Mouse (Mus musculus): ENCODE results near the gene Slc25a25. TPM values are rescaled to one million over a fixed set of nuclear protein-coding genes. Genes with fewer than 3 reads are reported as not detected.

Slc25a25 gene
- polyA plus RNA-seq, 1 experiment from 2014 or later = 11.1 TPM

DNA sequence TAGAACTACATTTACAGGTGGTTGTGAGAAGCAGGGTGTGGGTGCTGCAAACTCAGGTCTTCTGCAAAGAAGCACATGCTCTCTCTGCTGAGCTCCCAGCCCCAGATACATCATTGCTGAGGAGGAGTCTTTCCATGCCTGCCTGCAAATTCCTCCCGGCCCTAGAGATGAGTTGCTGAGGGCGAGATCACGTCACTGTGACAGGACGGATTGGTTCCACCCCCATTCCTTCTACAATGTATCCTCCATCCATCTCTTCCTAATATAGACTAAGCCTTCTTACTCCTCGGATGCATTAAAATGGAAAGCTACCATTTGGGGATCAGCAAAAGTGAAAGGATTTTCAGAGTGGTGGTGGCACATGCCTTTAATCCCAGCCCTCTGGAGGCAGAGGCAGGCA lies 25.7 kb downstream of the Slc25a25 start:
- no peaks in the 10 kb centered on the region for H3K36me3 ChIP-seq (ENCODE audit: control insufficient read depth, insufficient read depth, low read length)
- H3K4me3 ChIP-seq (ENCODE audit: low read depth, low read length) = no peak overlapping the region
- TF ChIP-seq EP300 (optimal IDR thresholded peaks at IDR 0.05) (no peak), CTCF (IDR thresholded peaks at IDR 0.05; ENCODE audit: low read depth) (no peak)
- H3K27ac ChIP-seq (replicated peaks) = peak overlapping the region; percentile 93
- no peaks in the 10 kb centered on the region for H3K27me3 ChIP-seq (ENCODE audit: control insufficient read depth, insufficient read depth, low read length)
- ATAC-seq (ENCODE audit: low FRiP score, low TSS enrichment) = no peak; the same call in 1 of the 2 replicates
- no peak overlapping the region for H3K4me2 ChIP-seq (replicated peaks; ENCODE audit: low read depth)
- no peak for DNase-seq (ENCODE audit: low spot score)
- no peak overlapping the region for H3K9ac ChIP-seq (ENCODE audit: low read length)
- H3K9me3 ChIP-seq (ENCODE audit: control insufficient read depth, low read length) = no peaks in the 10 kb centered on the region
- WGBS = 52% methylated on average over 5 of the region's 5 CpGs
- H3K4me1 ChIP-seq (replicated peaks; ENCODE audit: control insufficient read depth, insufficient read depth) = peaks cover 12% of the 10 kb centered on the region

DNA sequence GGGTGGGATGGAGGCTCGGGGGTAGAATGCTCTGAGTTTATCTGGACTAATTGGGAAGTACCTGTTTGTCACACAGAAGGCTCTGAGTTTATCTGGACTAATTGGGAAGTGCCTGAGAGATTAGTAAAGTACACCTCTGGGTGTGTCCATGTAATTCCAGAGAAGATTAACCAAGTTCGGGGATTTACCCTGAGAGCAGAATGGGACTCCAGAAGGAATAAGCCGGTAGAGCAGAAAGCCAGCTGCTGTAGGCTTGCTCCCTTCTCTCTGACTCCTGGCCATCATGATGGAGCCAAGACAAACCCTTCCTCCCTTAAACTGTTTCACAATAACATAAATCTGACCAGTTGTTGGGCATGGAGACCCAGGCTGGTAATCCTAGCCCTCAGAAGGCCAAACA lies 26.4 kb downstream of the Slc25a25 start:
- Histone ChIP-seq H3K4me3 (ENCODE audit: low read depth, low read length) (no peak overlapping the region), H3K9me3 (ENCODE audit: control insufficient read depth, low read length) (no peaks in the 10 kb centered on the region), H3K9ac (ENCODE audit: low read length) (no peak overlapping the region; the same call in 1 of the 2 replicates), H3K27ac (replicated peaks) (peak overlapping the region; percentile 93), H3K4me2 (replicated peaks; ENCODE audit: low read depth) (no peak overlapping the region), H3K27me3 (ENCODE audit: control insufficient read depth, insufficient read depth, low read length) (no peaks in the 10 kb centered on the region), H3K36me3 (ENCODE audit: control insufficient read depth, insufficient read depth, low read length) (peaks cover 3% of the 10 kb centered on the region; the same call in 1 of the 2 replicates), H3K4me1 (replicated peaks; ENCODE audit: control insufficient read depth, insufficient read depth) (peaks cover 12% of the 10 kb centered on the region)
- DNase-seq (ENCODE audit: low spot score) = no peak
- no peak for ATAC-seq (ENCODE audit: low FRiP score, low TSS enrichment)
- 23% methylated on average over 3 of the region's 3 CpGs for WGBS
- TF ChIP-seq EP300 (optimal IDR thresholded peaks at IDR 0.05) (no peak), CTCF (IDR thresholded peaks at IDR 0.05; ENCODE audit: low read depth) (no peak)

DNA sequence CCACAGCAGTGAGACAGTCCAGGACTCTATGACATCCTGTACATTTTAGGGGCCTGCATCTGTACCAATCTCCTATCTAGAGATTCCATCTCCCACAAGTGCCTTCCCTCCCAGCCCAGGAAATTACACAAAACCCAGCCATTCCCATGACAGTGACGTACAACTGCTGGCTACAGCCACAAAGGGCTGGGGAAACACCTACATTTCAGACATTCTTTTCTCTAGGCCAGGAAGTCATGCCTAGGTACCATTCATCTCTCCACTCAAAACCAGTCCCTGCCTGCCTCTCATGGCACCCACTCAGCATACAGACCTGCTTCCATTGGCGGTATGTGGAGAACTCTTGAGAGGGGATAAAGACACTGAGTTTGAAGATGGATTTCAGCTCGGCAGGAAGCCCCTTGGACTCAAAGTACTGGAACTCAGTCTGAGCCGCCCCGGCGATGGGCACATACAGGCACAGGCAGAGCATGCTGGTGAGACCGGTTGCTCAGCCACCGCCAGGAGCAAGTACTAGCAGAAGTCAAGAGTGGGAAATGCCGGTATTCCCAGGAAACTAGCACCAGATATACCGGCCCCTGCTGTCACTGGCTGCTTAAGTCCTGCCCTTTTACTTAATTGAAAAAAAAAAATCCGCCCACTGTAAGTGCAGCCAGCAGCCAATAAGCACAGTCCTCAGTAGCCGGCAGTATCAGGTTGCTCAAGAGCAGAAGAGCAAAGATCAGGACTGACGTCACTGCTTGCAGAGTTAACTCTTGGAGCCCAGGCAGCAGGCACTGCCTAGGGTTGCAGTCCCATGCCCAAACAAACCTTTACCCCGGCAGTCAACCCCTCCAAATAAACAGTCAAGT lies 27.5 kb downstream of the Slc25a25 start:
- WGBS = 1% methylated on average over 14 of the region's 14 CpGs
- Histone ChIP-seq H3K36me3 (ENCODE audit: control insufficient read depth, insufficient read depth, low read length) (peaks cover 9% of the 10 kb centered on the region), H3K27ac (replicated peaks) (peak overlapping the region; percentile 93), H3K4me3 (ENCODE audit: low read depth, low read length) (peak overlapping the region; percentile 43), H3K4me2 (replicated peaks; ENCODE audit: low read depth) (peak overlapping the region; percentile 72), H3K9ac (ENCODE audit: low read length) (peak overlapping the region; percentile 54; the same call in 1 of the 2 replicates), H3K27me3 (ENCODE audit: control insufficient read depth, insufficient read depth, low read length) (no peaks in the 10 kb centered on the region), H3K4me1 (replicated peaks; ENCODE audit: control insufficient read depth, insufficient read depth) (peaks cover 9% of the 10 kb centered on the region), H3K9me3 (ENCODE audit: control insufficient read depth, low read length) (no peaks in the 10 kb centered on the region)
- TF ChIP-seq CTCF (IDR thresholded peaks at IDR 0.05; ENCODE audit: low read depth) (peak; percentile 46), EP300 (optimal IDR thresholded peaks at IDR 0.05) (peak; percentile 84)
- ATAC-seq (ENCODE audit: low FRiP score, low TSS enrichment) (peak; percentile 85), DNase-seq (ENCODE audit: low spot score) (peak; percentile 80)

DNA sequence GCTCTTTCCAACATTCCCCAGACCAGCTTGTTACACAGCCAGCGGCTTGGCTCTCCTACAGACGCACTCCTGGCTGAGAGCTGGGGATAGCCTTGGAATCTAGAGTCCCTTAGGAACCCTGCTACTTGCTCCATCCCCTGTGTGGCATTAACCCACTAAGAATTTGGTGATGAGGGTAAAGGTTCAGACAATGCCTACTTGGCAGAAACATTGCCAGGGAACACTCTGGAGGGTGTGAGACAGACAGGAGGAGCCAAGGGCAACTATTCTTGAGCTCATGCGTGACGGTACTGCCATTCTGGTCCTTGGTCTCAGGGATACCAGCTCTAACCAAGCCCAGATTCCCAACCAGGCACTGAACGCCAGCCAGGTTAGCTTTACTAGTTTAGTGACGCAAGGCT lies 29.4 kb downstream of the Slc25a25 start:
- Histone ChIP-seq H3K9me3 (ENCODE audit: control insufficient read depth, low read length) (no peaks in the 10 kb centered on the region), H3K27me3 (ENCODE audit: control insufficient read depth, insufficient read depth, low read length) (no peaks in the 10 kb centered on the region), H3K36me3 (ENCODE audit: control insufficient read depth, insufficient read depth, low read length) (peaks cover 25% of the 10 kb centered on the region), H3K4me1 (replicated peaks; ENCODE audit: control insufficient read depth, insufficient read depth) (peaks cover 8% of the 10 kb centered on the region), H3K9ac (ENCODE audit: low read length) (0 out of 2 replicates have a peak overlapping the region, but pooled peaks have one; percentile 31), H3K4me2 (replicated peaks; ENCODE audit: low read depth) (no peak overlapping the region), H3K27ac (replicated peaks) (no peak overlapping the region), H3K4me3 (ENCODE audit: low read depth, low read length) (no peak overlapping the region)
- ATAC-seq (ENCODE audit: low FRiP score, low TSS enrichment) (no peak), DNase-seq (ENCODE audit: low spot score) (no peak)
- WGBS = 93% methylated on average over 6 of the region's 6 CpGs
- TF ChIP-seq CTCF (IDR thresholded peaks at IDR 0.05; ENCODE audit: low read depth) (no peak), EP300 (optimal IDR thresholded peaks at IDR 0.05) (no peak)

DNA sequence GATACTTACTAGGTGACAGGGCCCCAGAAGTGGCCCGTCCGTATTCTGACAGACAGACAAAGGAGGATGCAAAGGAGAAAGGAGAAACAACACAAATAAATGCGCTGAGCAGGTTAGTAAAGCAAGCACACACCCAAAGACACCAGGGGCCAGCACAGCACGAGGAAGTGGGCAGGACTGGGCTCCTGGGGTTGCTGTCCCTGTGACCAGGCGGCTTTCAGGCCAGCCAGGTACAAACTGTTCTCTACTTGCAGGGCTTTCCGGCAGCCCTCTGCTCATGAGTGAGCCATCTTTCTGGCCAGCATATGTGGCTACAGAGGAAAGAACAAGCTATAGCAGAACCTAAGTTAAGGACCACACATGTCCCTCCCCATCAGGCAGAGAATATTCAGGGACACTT lies 30.6 kb downstream of the Slc25a25 start:
- DNase-seq (ENCODE audit: low spot score) = no peak
- Histone ChIP-seq H3K9me3 (ENCODE audit: control insufficient read depth, low read length) (no peaks in the 10 kb centered on the region), H3K27ac (replicated peaks) (no peak overlapping the region), H3K4me2 (replicated peaks; ENCODE audit: low read depth) (no peak overlapping the region), H3K4me1 (replicated peaks; ENCODE audit: control insufficient read depth, insufficient read depth) (peaks cover 8% of the 10 kb centered on the region), H3K36me3 (ENCODE audit: control insufficient read depth, insufficient read depth, low read length) (peaks cover 36% of the 10 kb centered on the region), H3K27me3 (ENCODE audit: control insufficient read depth, insufficient read depth, low read length) (no peaks in the 10 kb centered on the region), H3K4me3 (ENCODE audit: low read depth, low read length) (no peak overlapping the region), H3K9ac (ENCODE audit: low read length) (no peak overlapping the region)
- WGBS = 79% methylated on average over 6 of the region's 6 CpGs
- TF ChIP-seq CTCF (IDR thresholded peaks at IDR 0.05; ENCODE audit: low read depth) (peak; percentile 23; the same call in 1 of the 2 replicates), EP300 (optimal IDR thresholded peaks at IDR 0.05) (no peak)
- no peak for ATAC-seq (ENCODE audit: low FRiP score, low TSS enrichment)

DNA sequence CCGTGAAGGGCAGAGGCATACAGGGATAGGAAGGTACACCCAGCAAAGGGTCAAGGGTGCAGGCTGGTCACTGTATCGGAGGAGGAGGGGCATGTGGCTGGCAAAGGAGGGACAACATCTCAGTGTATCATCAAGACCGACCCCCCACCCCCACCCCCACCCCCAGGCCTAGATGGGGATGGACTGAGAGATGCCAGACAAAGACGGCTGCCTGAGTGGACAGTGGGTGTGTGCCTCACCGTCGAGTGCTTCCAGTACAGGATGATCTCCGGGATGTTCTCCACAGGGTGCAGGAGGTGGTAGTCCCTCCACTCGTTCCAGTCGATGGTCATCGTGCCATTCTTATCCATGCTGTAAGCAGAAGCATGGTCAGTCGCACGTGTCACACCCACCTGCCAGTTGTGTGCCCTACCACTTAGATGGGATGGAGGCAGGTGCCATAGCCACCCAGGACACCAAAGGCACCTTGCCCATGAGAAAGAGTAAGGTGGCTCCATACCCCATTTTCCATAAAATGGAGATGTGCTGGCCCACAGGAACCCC lies 31.1 kb downstream of the Slc25a25 start:
- ATAC-seq (ENCODE audit: low FRiP score, low TSS enrichment) (no peak), DNase-seq (ENCODE audit: low spot score) (no peak)
- H3K4me1 ChIP-seq (replicated peaks; ENCODE audit: control insufficient read depth, insufficient read depth) = peaks cover 8% of the 10 kb centered on the region
- TF ChIP-seq CTCF (IDR thresholded peaks at IDR 0.05; ENCODE audit: low read depth) = no peak
- TF ChIP-seq EP300 (optimal IDR thresholded peaks at IDR 0.05) = no peak
- no peaks in the 10 kb centered on the region for H3K9me3 ChIP-seq (ENCODE audit: control insufficient read depth, low read length)
- H3K36me3 ChIP-seq (ENCODE audit: control insufficient read depth, insufficient read depth, low read length) = peaks cover 41% of the 10 kb centered on the region
- H3K27ac ChIP-seq (replicated peaks) = no peak overlapping the region
- H3K27me3 ChIP-seq (ENCODE audit: control insufficient read depth, insufficient read depth, low read length) = no peaks in the 10 kb centered on the region
- no peak overlapping the region for H3K9ac ChIP-seq (ENCODE audit: low read length)
- H3K4me3 ChIP-seq (ENCODE audit: low read depth, low read length) = no peak overlapping the region
- WGBS = 90% methylated on average over 12 of the region's 12 CpGs
- no peak overlapping the region for H3K4me2 ChIP-seq (replicated peaks; ENCODE audit: low read depth)
